Mouse (Mus musculus): ENCODE measurements around the gene Triml2.
A peak's percentile ranks its signal among the peaks of the same experiment; 100 is the strongest.

Triml2 gene

DNA sequence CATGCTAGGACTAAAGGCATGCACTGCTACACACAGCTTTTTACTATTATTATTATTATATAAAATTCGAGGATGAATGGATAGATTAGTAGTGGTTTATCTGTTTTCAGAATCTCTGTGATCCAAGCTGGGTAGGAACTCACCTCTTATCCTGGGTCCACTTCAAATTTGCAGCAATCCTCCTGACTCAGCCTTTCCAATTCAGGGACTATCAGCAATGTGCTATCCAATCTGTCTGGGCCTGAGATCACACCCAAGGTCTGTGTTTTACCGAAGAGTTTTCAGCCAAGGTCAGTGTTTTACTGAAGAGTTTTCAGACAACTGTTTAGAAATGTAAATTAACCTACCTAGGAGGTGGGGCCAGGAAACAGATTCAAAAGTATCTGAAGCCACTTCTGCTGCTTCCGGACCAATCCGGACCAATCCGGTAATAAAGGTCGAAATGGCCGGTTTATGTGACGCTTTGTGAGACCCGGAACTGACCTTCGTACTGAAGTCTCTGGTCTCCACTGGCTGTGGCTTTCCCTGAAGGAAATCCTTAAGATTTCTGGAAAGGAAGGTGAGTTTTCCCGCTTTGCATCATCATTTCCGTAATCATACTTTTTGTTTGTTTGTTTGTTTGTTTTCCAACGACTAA lies at the start of gene Triml2:
Gene Triml2 (plus strand): TSS at position 488 of the 637 bp plus-strand sequence.
- no peak for DNase-seq (ENCODE audit: low spot score)

DNA sequence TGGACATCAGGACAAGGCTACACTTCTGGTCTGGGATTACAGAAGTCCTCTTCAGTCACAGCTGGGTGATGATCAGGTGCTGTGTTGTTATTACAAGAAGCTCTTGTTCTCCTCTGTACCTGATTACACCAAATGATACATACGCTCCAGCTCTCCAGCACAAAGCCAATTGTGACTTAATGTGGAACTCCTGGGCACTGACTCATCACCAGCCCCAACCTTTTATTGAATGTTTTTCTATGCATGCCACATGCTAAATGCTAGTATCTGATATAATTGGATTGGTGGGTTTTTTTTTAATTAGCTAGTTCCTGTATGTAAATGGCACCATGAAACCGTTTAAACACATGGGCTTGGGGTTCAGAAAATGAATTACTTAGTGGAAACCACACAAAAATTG lies 39.0 kb upstream of the Triml2 start, which contains the start of gene Triml1:
Gene Triml1 (minus strand): TSS at position 101 of the 400 bp plus-strand sequence.
- no peak for DNase-seq (ENCODE audit: low spot score)

DNA sequence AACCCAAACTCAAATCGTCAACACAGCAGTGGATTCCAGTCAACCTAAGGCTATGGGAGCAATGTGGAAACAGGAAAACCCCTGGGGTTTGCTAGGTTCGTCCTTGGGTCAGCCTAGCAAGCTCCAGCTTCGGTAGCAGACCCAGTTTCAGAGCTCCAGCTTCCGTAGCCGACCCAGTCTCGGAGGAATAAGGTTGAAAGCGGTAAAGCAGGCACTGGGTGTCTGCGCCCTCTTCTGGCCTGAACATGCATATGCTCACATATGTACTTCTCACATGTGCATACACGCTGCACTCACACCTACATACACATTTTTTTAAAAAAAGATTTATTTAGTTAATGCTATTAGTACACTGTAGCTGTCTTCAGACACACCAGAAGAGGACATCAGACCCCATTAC lies 31.0 kb upstream of the Triml2 start:
- DNase-seq (ENCODE audit: low spot score): no peak

DNA sequence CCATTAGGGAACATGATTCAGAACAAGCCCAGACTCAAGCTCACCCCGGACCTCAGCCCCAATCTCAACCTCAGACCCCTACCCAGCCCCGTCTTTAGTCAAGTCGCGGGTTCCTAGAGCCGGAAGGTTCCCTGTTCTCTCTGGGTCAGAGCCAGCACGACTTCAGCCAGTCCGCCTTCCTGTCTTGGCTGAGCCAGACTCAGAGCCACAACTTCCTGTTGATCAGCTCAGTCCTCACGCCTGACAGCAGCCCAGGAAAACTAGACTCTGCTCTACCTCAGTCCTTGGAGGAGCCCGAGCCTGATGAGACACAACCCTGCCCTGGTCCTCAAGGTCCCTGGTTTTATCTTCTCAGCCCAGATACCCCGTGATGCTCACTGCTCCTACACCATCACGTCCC lies 17.1 kb upstream of the Triml2 start:
- no peak for DNase-seq (ENCODE audit: low spot score)

DNA sequence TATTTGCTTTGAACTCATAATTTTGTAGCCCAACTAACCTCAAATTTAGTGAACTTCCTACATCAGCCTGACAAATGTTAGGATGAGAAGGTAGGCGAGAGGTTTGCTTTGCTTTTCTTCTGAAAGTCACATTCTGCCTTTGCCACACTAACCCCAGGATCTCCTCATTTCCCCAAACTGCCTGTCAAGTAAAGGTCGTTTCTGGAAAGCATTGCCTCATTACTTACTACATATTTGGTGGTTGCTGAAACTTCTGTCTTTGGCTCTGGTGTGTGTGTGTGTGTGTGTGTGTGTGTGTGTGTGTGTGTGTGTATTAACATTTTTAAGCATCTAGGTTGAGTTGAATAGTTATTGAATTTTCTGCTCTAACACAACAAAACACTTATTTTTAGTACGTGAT lies 15.9 kb upstream of the Triml2 start:
- DNase-seq (ENCODE audit: low spot score): no peak

DNA sequence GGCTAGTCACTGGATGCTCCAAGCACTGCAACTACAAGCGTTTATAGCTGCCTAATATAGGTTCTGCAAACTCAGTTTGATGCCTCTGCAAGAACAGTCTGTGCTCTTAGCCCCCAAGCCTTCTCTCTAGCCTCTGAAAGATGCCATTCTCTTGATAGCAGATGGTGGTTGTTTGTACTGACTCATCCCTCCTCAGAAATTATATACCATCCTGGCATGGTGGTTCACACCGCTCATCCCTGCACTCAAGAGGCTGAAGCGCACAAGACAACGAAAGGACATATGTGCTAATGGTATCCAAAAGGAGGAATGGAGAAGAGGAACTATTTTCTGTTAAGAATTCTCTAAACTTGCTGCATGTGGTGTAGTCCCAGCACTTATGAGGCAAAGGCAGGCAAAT lies 12.3 kb upstream of the Triml2 start:
- no peak for DNase-seq (ENCODE audit: low spot score)

DNA sequence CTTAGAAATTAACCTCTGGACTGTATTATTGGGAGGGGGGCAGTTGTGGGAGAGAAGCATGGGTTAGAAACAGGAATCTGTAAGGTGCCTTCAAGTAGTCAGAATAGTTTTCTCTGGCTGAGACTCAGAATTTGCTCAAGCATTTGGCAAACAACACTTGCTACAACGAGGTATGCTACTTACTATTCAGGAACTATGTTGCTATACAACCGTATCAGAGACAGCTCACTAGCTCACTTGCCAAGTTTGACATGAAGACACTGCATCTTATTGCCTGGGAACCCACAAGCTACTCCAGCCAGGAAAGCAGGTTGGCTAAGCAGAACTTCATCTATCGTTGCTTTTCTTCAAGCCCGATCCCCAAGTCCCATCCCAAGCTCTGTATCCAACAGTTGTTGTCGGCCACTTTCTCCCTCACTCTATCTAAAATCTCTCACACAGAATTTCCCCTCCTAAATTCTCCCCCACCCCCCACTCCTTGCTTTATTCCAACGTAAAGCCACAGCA lies 11.0 kb upstream of the Triml2 start:
- DNase-seq (ENCODE audit: low spot score): no peak

DNA sequence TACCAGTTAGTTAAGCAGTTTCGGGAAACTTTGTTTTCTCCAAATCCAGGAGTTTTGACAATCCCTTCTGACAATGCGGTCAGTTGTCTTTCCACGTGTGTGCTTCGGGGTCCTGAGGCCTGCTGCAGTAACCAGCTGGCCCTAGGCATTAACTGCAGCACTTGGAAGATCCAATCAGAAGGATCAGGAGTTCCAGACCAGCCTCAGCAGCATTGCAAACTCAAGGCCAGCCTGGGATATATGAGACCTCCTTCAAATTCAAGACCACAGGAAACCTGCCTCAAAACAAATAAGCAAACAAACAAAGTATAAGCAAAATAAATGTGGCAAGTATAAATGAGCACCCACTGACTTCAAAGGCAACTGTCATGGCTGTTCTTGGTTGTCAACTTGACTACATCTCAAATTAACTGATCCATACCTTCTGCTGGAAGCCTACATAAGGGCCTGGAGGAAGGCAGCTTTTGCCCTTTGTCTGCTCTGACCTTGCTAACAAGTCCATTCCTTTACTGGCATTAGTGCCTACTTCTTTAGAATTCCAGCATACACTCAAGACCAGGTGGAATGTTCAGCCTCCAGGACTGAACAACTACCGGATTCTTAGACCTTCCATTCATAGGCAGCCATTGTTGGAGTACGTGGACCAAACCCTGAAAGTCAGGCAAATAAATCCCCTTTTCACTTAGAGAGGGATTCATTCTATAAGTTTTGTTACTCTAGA lies 3.4 kb upstream of the Triml2 start:
- DNase-seq (ENCODE audit: low spot score): no peak

DNA sequence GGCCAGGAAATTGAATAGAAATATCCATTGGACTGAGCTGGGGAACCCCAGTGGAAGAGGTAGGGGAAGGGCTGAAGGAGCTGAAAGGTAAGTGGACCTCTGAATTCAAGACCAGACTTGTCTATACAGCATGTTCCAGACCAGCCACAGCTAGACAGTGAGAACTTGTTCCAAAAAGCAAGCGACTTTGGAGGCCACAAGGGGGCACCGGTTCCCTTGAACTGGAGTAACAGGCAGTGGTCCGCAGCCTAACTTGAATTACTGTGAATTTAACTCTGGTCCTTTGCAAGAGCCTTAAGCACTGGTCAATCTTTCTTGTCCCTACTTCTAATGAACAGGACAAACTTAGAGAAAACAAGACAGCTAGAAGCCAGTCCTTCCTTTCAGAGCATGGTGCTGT lies 2.1 kb upstream of the Triml2 start:
- peak; percentile 20 for DNase-seq (ENCODE audit: low spot score)

DNA sequence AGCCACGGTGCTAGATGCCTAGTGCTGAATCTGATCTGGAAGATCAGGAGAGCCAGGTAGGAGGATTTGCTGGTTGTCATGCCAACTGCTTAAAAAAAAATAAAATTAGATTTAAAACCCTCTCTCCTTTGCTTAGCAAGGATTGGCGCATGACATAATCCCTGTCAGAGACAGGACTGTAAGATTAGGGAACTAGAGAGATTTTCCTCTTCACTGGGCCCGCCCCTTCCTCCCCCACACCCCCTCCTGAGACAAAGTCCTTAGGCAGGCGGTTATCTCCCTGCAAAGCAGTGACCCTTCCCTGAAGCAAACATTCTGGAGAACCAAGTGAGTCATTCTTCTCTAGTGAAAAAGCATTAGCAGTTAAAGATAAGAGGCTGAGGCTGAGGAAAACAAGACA lies 1.2 kb upstream of the Triml2 start:
- no peak for DNase-seq (ENCODE audit: low spot score)

DNA sequence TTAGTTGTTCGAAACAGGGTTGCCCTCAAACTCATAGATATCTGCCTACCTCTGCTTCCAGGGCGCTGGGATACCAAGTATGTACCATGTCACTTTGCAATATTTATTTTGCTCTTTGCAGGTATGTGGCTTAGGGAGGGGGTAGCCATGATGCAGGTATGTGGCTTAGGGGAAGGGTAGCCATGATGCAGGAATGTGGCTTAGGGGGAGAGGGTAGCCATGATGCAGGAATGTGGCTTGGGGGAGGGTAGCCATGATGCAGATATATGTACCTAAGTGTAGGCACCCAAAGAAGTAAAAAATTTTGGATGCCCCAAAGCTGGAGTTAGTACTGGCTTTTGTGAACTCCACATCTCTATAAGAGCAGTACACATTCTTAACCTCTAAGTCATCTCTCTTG lies 1.9 kb downstream of the Triml2 start:
- DNase-seq (ENCODE audit: low spot score): no peak

DNA sequence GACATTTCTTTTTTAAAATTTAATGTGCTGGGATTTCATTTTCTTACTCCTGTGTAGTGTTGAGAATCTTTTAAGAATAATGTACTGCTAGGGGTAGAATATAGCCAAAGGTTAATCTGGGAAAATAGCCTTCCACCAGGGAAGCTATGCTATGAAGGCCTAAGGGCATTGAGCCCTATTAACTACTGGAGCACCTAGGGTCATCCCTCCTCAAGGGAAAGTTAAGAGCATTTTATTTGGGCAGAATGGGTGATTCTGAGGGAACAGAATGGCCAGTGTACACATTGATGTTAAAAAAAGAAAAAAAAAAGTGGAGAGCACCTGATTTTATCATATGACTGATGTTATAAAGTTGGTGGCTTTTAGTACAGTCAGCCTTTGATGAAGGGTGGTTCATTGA lies 35.2 kb downstream of the Triml2 start:
- DNase-seq (ENCODE audit: low spot score): no peak

DNA sequence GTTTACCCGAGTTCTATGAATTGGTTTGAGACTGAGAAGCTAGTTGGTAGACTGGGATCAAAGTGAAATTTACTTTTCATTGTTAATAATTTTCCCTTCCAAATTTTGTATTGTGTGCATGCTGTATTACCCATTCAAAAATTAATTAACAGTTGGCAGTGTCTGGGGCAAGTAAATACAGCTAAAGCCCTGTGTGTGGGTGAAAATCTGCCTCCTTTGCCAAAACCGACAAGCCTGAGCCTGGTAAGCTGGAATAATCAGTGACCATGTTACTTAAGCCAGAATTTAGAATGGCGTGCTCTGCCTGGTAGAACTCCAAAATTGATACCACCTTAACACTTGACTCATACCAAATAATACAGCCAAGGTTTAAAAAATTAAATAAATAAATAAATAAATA lies 63.0 kb downstream of the Triml2 start:
- no peak for DNase-seq (ENCODE audit: low spot score)
